Mouse (Mus musculus) bone marrow, adult 2 months (tissue): ENCODE measurements around the gene Rfxank. TPM values are rescaled to one million over a fixed set of nuclear protein-coding genes. Genes with fewer than 3 reads are reported as not detected.

Source experiments
- H3K27ac ChIP-seq: fragments of 200-500 bp; 2 replicates; pipeline ENCODE4 v1.5.1; 2012; ENCODE audit warnings: low read depth, mild to moderate bottlenecking, control low read depth, inconsistent platforms, low read length; ENCODE audit not compliant: control insufficient read depth, poor library complexity, insufficient read depth
- H3K4me1 ChIP-seq: fragments of 200-500 bp; 2 replicates; pipeline ENCODE4 v1.6.1; 2011; ENCODE audit warnings: low read length; ENCODE audit not compliant: control insufficient read depth, insufficient read depth
- H3K4me3 ChIP-seq: fragments of 200-500 bp; replicated peaks from 2 replicates; pipeline ENCODE3; 2011; ENCODE audit warnings: mild to moderate bottlenecking, low read depth, low read length, control low read depth; ENCODE audit not compliant: control insufficient read depth
- CTCF ChIP-seq: fragments of 200-500 bp; IDR thresholded peaks from 2 replicates; pipeline ENCODE4 v1.5.1; 2011; ENCODE audit warnings: low read length, control low read depth; ENCODE audit not compliant: control insufficient read depth, insufficient read depth
- POLR2A ChIP-seq: fragments of 200-500 bp; IDR thresholded peaks from 2 replicates; pipeline ENCODE4 v1.6.1; 2011; ENCODE audit warnings: low read depth, mild to moderate bottlenecking, control low read depth, low read length, borderline replicate concordance; ENCODE audit not compliant: control insufficient read depth
- WGBS: fragments of 180-500 bp; shearing (Covaris S2); methylation state at CpG from one replicate; pipeline ENCODE4 v1.1.7; 2018; 5-methylcytosine and 5-hydroxymethylcytosine counted together
- polyA plus RNA-seq: library from polyadenylated mRNA; stranded (reverse); fragments of >200 nt; gene quantifications from 2 replicates; pipeline ENCODE4 v1.2.4, GENCODE M21; 2011; ENCODE audit warnings: low replicate concordance; ENCODE audit not compliant: missing spikeins, insufficient read depth, insufficient read length

The Rfxank gene
- polyA plus RNA-seq, 1 experiment: 14.4 TPM

DNA sequence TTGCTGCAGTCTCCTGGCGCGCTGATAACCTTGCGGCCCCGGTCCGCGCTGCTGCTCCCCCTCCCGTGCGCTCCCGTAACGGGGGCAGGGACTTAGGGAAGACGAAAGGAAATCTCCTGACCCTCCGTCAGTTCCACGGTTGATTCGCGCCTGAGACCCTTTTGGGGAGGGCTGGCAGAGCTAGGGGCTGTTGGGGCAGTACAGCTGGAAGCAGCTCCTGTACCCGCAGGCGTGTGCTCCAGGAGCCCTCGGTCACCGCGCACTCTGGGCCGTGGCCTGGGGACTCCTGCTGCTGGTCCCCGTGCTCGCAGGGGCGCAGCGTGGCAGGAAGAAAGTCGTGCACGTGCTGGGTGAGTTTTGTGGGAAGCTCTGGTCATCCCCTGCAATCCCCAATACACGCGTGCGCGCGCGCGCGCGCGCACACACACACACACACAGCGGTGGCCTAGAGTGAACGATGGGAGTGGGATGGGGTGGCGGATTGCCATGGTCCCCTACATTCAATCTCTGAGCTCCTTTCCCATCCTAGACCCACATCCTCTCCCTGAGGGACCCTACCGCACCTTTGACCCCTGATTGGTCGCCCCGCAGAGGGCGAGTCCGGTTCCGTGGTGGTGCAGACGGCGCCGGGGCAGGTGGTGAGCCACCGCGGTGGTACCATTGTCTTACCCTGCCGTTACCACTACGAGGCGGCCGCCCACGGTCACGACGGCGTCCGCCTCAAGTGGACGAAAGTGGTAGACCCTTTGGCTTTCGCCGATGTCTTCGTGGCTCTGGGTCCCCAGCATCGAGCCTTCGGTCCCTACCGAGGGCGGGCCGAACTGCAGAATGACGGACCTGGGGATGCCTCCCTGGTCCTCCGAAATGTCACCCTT, 54.5 kb downstream of the Rfxank start:
- 0 out of 2 replicates have a peak, but pooled peaks have one; percentile 9 for TF ChIP-seq POLR2A
- no peak for TF ChIP-seq CTCF
- Histone ChIP-seq H3K4me1 (no peaks in the 10 kb centered on the region), H3K27ac (no peak overlapping the region), H3K4me3 (no peak overlapping the region)
- 3% methylated on average over 71 of the region's 71 CpGs for WGBS

DNA sequence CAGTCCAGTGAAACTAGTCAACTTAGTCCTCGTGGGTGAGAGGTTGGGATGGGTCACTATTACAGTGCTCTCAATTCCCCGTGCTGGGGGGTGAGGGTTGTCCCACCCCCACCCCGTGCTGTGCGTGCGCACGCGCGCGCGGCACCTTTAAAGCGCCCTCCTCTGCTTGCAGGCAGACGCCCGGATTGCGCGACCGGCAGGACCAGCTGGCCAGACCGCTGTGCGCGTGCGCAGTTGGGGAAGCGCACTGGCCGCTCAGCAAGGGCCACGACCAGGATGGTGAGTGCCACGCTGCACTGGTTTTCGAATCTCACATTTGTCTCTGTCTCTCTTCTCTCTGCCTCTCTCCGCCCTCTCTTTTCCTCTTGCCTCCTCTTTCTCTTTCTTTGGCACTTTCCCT, 55.7 kb downstream of the Rfxank start, which contains the start of gene Hapln4:
Hapln4 (plus strand) TSS at position 173 of the 400 bp plus-strand sequence.
- no peak within 1 kb of the TSS for H3K4me3 ChIP-seq
- no peak within 1 kb of the TSS for H3K27ac ChIP-seq
- TF ChIP-seq POLR2A (no peak), CTCF (no peak)
- H3K4me1 ChIP-seq: no peaks in the 10 kb centered on the region
- 2% methylated on average over 26 of the region's 26 CpGs for whole genome bisulfite sequencing

DNA sequence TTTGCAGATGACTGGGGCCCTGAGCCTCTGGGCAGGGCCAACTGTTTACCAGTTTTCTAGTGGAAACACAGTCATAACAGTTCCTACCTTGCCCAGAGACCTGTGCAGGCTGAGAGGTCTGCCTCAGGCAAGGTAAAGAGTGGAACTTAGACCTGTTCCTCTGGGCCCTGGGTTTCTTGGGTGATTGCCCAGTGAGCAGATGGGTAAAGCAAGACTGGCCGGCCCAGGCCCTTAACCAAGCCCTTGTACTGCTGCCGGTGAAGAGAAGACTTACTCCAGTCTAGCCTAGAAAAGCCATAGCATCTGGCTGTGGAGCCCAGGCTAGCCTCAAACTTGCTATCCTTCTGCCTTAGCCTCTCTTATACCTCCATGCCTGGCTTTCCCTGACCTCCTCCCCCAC, 57.0 kb downstream of the Rfxank start:
- H3K27ac ChIP-seq: no peak overlapping the region
- 92% methylated on average over 2 of the region's 2 CpGs for WGBS
- TF ChIP-seq POLR2A: no peak
- H3K4me3 ChIP-seq: no peak overlapping the region
- no peaks in the 10 kb centered on the region for H3K4me1 ChIP-seq

Other genes starting within 250 kb of the Rfxank start
- gene Tssk6, start 237.0 kb downstream of the Rfxank start, polyA plus RNA-seq: not detected in 2 replicates
- 41.2 and 61.7 TPM in 2 replicates for gene Ndufa13, start 236.6 kb downstream of the Rfxank start, polyA plus RNA-seq
- gene Yjefn3, start 236.4 kb downstream of the Rfxank start, polyA plus RNA-seq: not detected in 2 replicates
- gene Gatad2a, start 142.8 kb downstream of the Rfxank start, polyA plus RNA-seq: 22.0 and 34.5 TPM in 2 replicates
- 29.7 and 51.9 TPM in 2 replicates for gene Mau2, start 96.4 kb downstream of the Rfxank start, polyA plus RNA-seq
- gene Sugp1, start 96.3 kb downstream of the Rfxank start, polyA plus RNA-seq: 19.1 and 26.4 TPM in 2 replicates
- gene Tm6sf2, start 66.2 kb downstream of the Rfxank start, polyA plus RNA-seq: 1.6 and 2.8 TPM in 2 replicates
- gene Hapln4, start 55.7 kb downstream of the Rfxank start, polyA plus RNA-seq: not detected in 2 replicates
- gene Ncan, start 18.3 kb downstream of the Rfxank start, polyA plus RNA-seq: 0.13 and 0.50 TPM in 2 replicates
- gene Nr2c2ap, start 7.8 kb downstream of the Rfxank start, polyA plus RNA-seq: 16.1 and 29.5 TPM in 2 replicates
- 13.9 and 33.6 TPM in 2 replicates for gene Borcs8, start 345 bp upstream of the Rfxank start, polyA plus RNA-seq
- gene Mef2b, start 557 bp upstream of the Rfxank start, polyA plus RNA-seq: 1.3 and 2.7 TPM in 2 replicates
- 10.8 and 22.0 TPM in 2 replicates for gene Tmem161a, start 33.2 kb upstream of the Rfxank start, polyA plus RNA-seq
- 7.1 and 10.9 TPM in 2 replicates for gene Slc25a42, start 73.2 kb upstream of the Rfxank start, polyA plus RNA-seq
- 89.1 and 192 TPM in 2 replicates for gene Sugp2, start 95.1 kb upstream of the Rfxank start, polyA plus RNA-seq
- 2.9 and 9.8 TPM in 2 replicates for gene Armc6, start 95.3 kb upstream of the Rfxank start, polyA plus RNA-seq
- 12.1 and 25.6 TPM in 2 replicates for gene Homer3, start 143.7 kb upstream of the Rfxank start, polyA plus RNA-seq
- gene Ddx49, start 163.3 kb upstream of the Rfxank start, polyA plus RNA-seq: 32.3 and 33.4 TPM in 2 replicates
- 85.8 and 91.7 TPM in 2 replicates for gene Cope, start 163.4 kb upstream of the Rfxank start, polyA plus RNA-seq
- gene Cers1, start 176.6 kb upstream of the Rfxank start, polyA plus RNA-seq: not detected in 2 replicates
- gene Gdf1, start 190.7 kb upstream of the Rfxank start, polyA plus RNA-seq: not detected in 2 replicates
- gene Upf1, start 214.1 kb upstream of the Rfxank start, polyA plus RNA-seq: 20.2 and 39.1 TPM in 2 replicates
- gene Comp, start 234.4 kb upstream of the Rfxank start, polyA plus RNA-seq: 19.6 TPM in 1 of 2 replicates, not detected in the other